Mouse (Mus musculus) liver, embryonic 16.5 days (tissue): ENCODE results near the gene Mfsd13b. TPM values are rescaled to one million over a fixed set of nuclear protein-coding genes. Genes with fewer than 3 reads are reported as not detected.
A peak's percentile ranks its signal among the peaks of the same experiment; 100 is the strongest.
"Not testable (repeated sequence)": the region's sequence is repeated elsewhere in the genome, so short reads cannot be mapped to it uniquely, and the experiment has no call there.

Experiments used
- ATAC-seq: fragments of 200-750 bp; cut with Nextera tagmentation; 2 replicates; pipeline ENCODE4 v1.8.0; 2017; ENCODE audit warnings: low read depth, mild to moderate bottlenecking, moderate number of reproducible peaks, moderate library complexity
- H3K27ac ChIP-seq: fragments of 300-500 bp; sonication (generic); 2 replicates; pipeline ENCODE4 v1.5.1; 2014; ENCODE audit warnings: mild to moderate bottlenecking, low read length
- H3K27me3 ChIP-seq: fragments of 300-500 bp; sonication (generic); 2 replicates; pipeline ENCODE4 v1.6.1; 2014; ENCODE audit warnings: low read depth, low read length, mixed read lengths; ENCODE audit not compliant: control insufficient read depth, insufficient read depth
- H3K36me3 ChIP-seq: fragments of 300-500 bp; sonication (generic); 2 replicates; pipeline ENCODE4 v1.6.1; 2014; ENCODE audit warnings: mild to moderate bottlenecking; ENCODE audit not compliant: control insufficient read depth, insufficient read depth
- H3K4me1 ChIP-seq: fragments of 300-500 bp; sonication (generic); 2 replicates; pipeline ENCODE4 v1.6.1; 2014; ENCODE audit warnings: low read depth, low read length, mixed read lengths; ENCODE audit not compliant: control insufficient read depth
- H3K4me2 ChIP-seq: fragments of 300-500 bp; sonication (generic); 2 replicates; pipeline ENCODE4 v1.6.1; 2014; ENCODE audit warnings: low read depth, low read length, mixed read lengths
- H3K4me3 ChIP-seq: fragments of 300-500 bp; sonication (generic); 2 replicates; pipeline ENCODE4 v1.5.1; 2014; ENCODE audit warnings: low read depth, mild to moderate bottlenecking, low read length
- H3K9ac ChIP-seq: fragments of 300-500 bp; sonication (generic); 2 replicates; pipeline ENCODE4 v1.6.1; 2014; ENCODE audit warnings: low read depth, low read length
- H3K9me3 ChIP-seq: fragments of 300-500 bp; sonication (generic); replicated peaks from 2 replicates; pipeline ENCODE4 v1.6.1; 2016; ENCODE audit warnings: low read length; ENCODE audit not compliant: control insufficient read depth
- WGBS: fragments of 180-500 bp; shearing (Covaris S2); extraction: QIAGEN DNeasy Blood & Tissue Kit; methylation state at CpG from one replicate; pipeline ENCODE4 v1.1.7; 2014; ENCODE audit not compliant: insufficient replicate concordance; 5-methylcytosine and 5-hydroxymethylcytosine counted together
- polyA plus RNA-seq: library from polyadenylated mRNA; unstranded; fragments of >200 nt; fragmentation: Nextera tagmentation; extraction: Ambion mirVana; gene quantifications from 2 replicates; pipeline ENCODE4 v1.2.1, GENCODE M21; 2015

Gene Mfsd13b
- polyA plus RNA-seq, 1 experiment from 2014 or later, result not detected

- Histone ChIP-seq H3K9me3 (no peaks in the 10 kb centered on the region), H3K36me3 (peaks cover 43% of the 10 kb centered on the region), H3K27me3 (no peaks in the 10 kb centered on the region), H3K4me2 (no peak overlapping the region), H3K27ac (no peak overlapping the region), H3K4me1 (no peaks in the 10 kb centered on the region), H3K9ac (no peak overlapping the region), H3K4me3 (no peak overlapping the region)
- WGBS, result 79% methylated on average over 5 of the region's 8 CpGs
- ATAC-seq, result no peak
Measured at GRCm38 (mm10) chr7:120943936-120944509, 38.3 kb upstream of the Mfsd13b start.

GRCm38 (mm10) chr7:120953591-120953990 lies 28.7 kb upstream of the Mfsd13b start:
- ATAC-seq, H3K4me3 ChIP-seq, H3K4me1 ChIP-seq, H3K27me3 ChIP-seq, H3K9ac ChIP-seq, H3K27ac ChIP-seq, H3K4me2 ChIP-seq, H3K9me3 ChIP-seq: not testable (repeated sequence)
- 87% methylated on average over 7 of the region's 7 CpGs for WGBS
- peaks cover 38% of the 10 kb centered on the region for H3K36me3 ChIP-seq

DNA sequence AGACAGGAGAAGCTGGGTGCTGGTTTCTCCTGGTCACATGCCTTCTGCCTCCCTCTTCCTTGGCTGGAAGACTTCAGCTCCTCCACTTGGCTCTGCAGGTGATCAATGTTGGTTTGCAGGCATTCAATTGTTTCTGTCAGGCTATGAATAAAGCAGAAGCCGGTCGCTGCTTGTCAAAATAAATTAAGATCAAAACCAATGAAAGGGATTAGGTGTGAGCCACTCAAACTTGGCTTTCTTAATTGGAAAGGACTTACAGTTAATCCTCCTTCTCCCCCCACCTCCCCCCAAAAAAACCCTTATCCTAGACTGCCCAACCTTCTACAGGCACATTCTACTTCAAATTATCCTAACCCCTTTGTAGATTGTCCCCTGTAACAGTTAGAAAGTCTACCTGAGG lies 22.2 kb upstream of the Mfsd13b start:
- no peaks in the 10 kb centered on the region for H3K9me3 ChIP-seq
- no peaks in the 10 kb centered on the region for H3K27me3 ChIP-seq
- WGBS, result 92% methylated on average over 2 of the region's 2 CpGs
- H3K4me2 ChIP-seq, result no peak overlapping the region
- ATAC-seq, result no peak
- H3K4me3 ChIP-seq, result no peak overlapping the region
- H3K4me1 ChIP-seq, result no peaks in the 10 kb centered on the region
- no peak overlapping the region for H3K27ac ChIP-seq
- H3K36me3 ChIP-seq, result peaks cover 57% of the 10 kb centered on the region
- no peak overlapping the region for H3K9ac ChIP-seq

DNA sequence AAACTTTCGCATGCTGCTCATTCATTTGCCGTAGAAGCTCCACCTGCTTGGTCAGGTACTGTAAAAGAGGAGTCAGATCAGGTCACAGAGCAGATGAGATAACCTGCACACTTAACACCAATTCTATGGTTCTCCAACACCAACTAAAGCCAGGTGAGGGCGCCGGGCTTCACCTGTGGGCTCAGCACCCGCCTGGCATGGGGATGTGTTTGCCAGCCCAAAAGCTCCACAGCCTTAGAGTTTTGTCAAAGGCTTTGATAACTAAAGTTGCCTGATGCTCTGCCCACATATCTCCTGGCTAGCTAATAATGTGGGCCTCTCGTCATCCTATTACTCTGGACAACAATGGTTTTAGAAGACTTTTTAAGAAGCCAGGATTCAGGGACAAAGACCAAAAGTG lies 21.7 kb upstream of the Mfsd13b start:
- peaks cover 57% of the 10 kb centered on the region for H3K36me3 ChIP-seq
- no peaks in the 10 kb centered on the region for H3K27me3 ChIP-seq
- no peak for ATAC-seq
- H3K9ac ChIP-seq, result no peak overlapping the region
- WGBS, result 84% methylated on average over 6 of the region's 6 CpGs
- H3K9me3 ChIP-seq, result no peaks in the 10 kb centered on the region
- H3K4me2 ChIP-seq, result no peak overlapping the region
- no peak overlapping the region for H3K27ac ChIP-seq
- no peak overlapping the region for H3K4me3 ChIP-seq
- H3K4me1 ChIP-seq, result no peaks in the 10 kb centered on the region

DNA sequence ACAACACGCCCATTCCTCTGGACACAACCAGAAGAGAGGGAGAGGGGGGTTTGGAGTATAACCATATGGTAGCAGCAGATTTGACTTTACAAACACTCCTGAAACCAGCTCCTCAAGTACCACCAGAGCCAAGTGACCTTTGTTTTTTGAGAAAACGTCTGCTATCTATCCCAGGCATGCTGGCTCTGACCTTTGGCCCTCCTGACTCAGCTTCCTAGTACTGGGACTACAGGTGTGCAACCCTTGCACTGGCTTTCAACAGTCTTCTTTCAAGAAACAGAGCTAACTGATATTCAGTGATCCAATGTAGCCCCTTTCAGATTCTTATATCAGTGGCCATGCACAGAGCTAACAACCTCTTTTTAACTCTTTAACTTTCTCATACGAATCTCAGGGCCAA lies 20.4 kb upstream of the Mfsd13b start:
- Histone ChIP-seq H3K9ac (no peak overlapping the region), H3K4me3 (no peak overlapping the region), H3K4me2 (no peak overlapping the region), H3K36me3 (peaks cover 51% of the 10 kb centered on the region), H3K27ac (no peak overlapping the region), H3K9me3 (no peaks in the 10 kb centered on the region), H3K4me1 (no peaks in the 10 kb centered on the region), H3K27me3 (no peaks in the 10 kb centered on the region)
- ATAC-seq, result no peak
- 61% methylated on average over 3 of the region's 3 CpGs for WGBS

DNA sequence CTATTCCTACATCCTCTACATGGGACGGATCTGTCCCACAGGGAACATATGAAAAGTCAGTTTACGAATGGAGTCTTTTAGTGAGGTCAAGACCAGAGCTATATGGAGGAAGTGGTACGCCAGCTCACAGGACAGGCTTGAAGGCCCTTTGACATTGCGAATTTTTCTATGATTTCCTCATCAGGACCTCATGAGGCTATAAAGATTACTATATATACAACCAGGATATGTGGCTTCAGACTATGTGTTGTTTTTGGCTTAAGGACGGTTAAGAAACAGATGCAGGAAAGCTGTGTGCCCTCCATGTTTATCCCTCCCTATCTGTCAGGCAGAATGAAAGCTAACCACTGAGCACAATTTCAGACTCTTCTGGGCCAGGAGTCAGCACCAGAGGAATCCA lies 19.2 kb upstream of the Mfsd13b start:
- ATAC-seq, result no peak
- peaks cover 48% of the 10 kb centered on the region for H3K36me3 ChIP-seq
- 87% methylated on average over 5 of the region's 5 CpGs for WGBS

GRCm38 (mm10) chr7:120969221-120969620 lies 13.1 kb upstream of the Mfsd13b start:
- peak overlapping the region; percentile 17 for H3K9ac ChIP-seq
- H3K4me2 ChIP-seq, result peak overlapping the region; percentile 52
- ATAC-seq, result peak; percentile 99

More for the DNA sequence above, 19.2 kb upstream of the Mfsd13b start:
- H3K4me2 ChIP-seq, result no peak overlapping the region
- no peak overlapping the region for H3K27ac ChIP-seq
- H3K4me1 ChIP-seq, result peaks cover 5% of the 10 kb centered on the region
- H3K27me3 ChIP-seq, result no peaks in the 10 kb centered on the region
- no peaks in the 10 kb centered on the region for H3K9me3 ChIP-seq
- H3K9ac ChIP-seq, result no peak overlapping the region
- H3K4me3 ChIP-seq, result no peak overlapping the region

DNA sequence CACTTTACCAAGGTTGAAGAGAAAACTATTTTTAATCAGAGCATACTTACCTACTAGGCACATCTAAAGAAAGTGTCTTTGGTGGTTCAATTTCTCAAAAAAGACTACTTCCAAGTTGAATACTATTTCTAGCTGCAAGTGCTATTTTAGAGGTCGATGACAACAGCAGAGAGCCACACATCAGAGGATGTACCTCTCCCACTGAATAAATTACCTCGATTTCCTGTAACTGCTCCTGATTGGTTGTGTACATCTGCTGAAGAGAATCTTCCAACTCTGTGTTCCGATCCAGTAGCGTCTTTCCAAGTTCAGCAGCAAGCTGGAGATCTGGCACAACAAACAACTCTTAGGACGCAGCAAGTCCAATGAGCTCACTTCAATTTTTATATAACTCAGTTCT lies 12.2 kb upstream of the Mfsd13b start:
- no peak overlapping the region for H3K4me3 ChIP-seq
- no peaks in the 10 kb centered on the region for H3K27me3 ChIP-seq
- H3K9ac ChIP-seq, result no peak overlapping the region
- no peaks in the 10 kb centered on the region for H3K9me3 ChIP-seq
- ATAC-seq, result no peak
- H3K4me1 ChIP-seq, result peaks cover 53% of the 10 kb centered on the region
- H3K36me3 ChIP-seq, result peaks cover 18% of the 10 kb centered on the region
- H3K4me2 ChIP-seq, result no peak overlapping the region
- WGBS, result 79% methylated on average over 5 of the region's 5 CpGs
- peak overlapping the region; percentile 73 for H3K27ac ChIP-seq

More at GRCm38 (mm10) chr7:120969221-120969620, 13.1 kb upstream of the Mfsd13b start:
- Histone ChIP-seq H3K27ac (peak overlapping the region; percentile 89), H3K36me3 (peaks cover 23% of the 10 kb centered on the region), H3K4me3 (peak overlapping the region; percentile 27), H3K4me1 (peaks cover 50% of the 10 kb centered on the region), H3K27me3 (no peaks in the 10 kb centered on the region), H3K9me3 (no peaks in the 10 kb centered on the region)
- WGBS, result 25% methylated on average over 7 of the region's 7 CpGs

DNA sequence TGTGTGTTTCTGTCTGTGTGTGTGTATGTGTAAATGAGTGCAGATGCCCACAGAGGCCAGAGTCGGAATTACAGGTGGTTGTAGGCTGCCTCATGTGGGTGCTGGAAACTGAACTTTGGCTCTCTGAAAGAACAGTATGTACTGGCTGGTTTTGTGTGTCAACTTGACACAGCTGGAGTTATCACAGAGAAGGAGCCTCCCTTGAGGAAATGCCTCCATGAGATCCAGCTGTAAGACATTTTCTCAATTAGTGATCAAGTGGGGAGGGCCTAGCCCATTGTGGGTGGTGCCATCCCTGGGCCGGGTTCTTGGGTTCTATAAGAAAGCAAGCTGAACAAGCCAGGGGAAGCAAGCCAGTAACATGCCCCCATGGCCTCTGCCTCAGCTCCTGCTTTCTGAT lies 9.8 kb upstream of the Mfsd13b start:
- H3K4me1 ChIP-seq, result peaks cover 64% of the 10 kb centered on the region
- not testable (repeated sequence) for H3K4me3 ChIP-seq, H3K4me2 ChIP-seq, ATAC-seq, H3K9ac ChIP-seq, H3K9me3 ChIP-seq, H3K27me3 ChIP-seq
- peaks cover 12% of the 10 kb centered on the region for H3K36me3 ChIP-seq
- 0 out of 2 replicates have a peak overlapping the region, but pooled peaks have one; percentile 12 for H3K27ac ChIP-seq
- WGBS, result 66% methylated on average over 2 of the region's 2 CpGs
